ENCODE assay signal across 9 mouse cellular contexts in genomic region chr5:151056255-151056919, GRCm38 (mm10).
DNase-seq lines count a peak whose midpoint lies in the region; ATAC-seq lines count a peak whose summit lies in the region.
"Had no signal": no experiment of that assay in that cellular context is flagged by ENCODE, and none has a peak within 500 bp of the region (broad histone marks: within the 10 kb centered on the region; RNA-seq: fewer than 3 reads in every experiment).

No protein-coding gene starts in this region.

- DNase-seq in heart, postnatal 10 days, result no peak
- DNase-seq in midbrain, embryonic 11.5 days (ENCODE audit: low spot score, missing footprints), result no peak
- DNase-seq in intestine, embryonic 14.5 days (ENCODE audit: low spot score), result peak; percentile 61
- DNase-seq in adrenal gland, adult 8-10 months, result no peak
- no peak for DNase-seq in urinary bladder, postnatal 4 days (ENCODE audit: low spot score in 2 of 2)

- 21% methylated on average over 12 of the region's 12 CpGs for WGBS in heart, embryonic 14.5 days
- WGBS in midbrain, embryonic 12.5 days, result 74% methylated on average over 12 of the region's 12 CpGs
- WGBS in midbrain, embryonic 11.5 days, result 81% methylated on average over 12 of the region's 12 CpGs
- WGBS in intestine, embryonic 14.5 days, result 29% methylated on average over 12 of the region's 12 CpGs
- 40% methylated on average over 12 of the region's 12 CpGs for WGBS in stomach, embryonic 15.5 days

- peak overlapping the region; percentile 49 for H3K4me2 ChIP-seq in heart, embryonic 14.5 days (ENCODE audit: low read length)
- H3K4me2 ChIP-seq in midbrain, embryonic 12.5 days (replicated peaks), result no peak overlapping the region
- H3K4me2 ChIP-seq in midbrain, embryonic 11.5 days, result no peak overlapping the region
- H3K4me2 ChIP-seq in intestine, embryonic 14.5 days (ENCODE audit: low read length), result no peak overlapping the region
- no peak overlapping the region; the same call in 1 of the 2 replicates for H3K4me2 ChIP-seq in stomach, embryonic 15.5 days
- H3K4me2 ChIP-seq: limb, embryonic 13.5 days had no signal

- no peak; the same call in 1 of the 2 replicates for ATAC-seq in heart, embryonic 14.5 days (ENCODE audit: insufficient number of reproducible peaks, insufficient read depth, low FRiP score, low read depth)
- ATAC-seq in midbrain, embryonic 12.5 days (ENCODE audit: low FRiP score, low read depth), result no peak
- no peak for ATAC-seq in midbrain, embryonic 11.5 days (ENCODE audit: low FRiP score)
- no peak for ATAC-seq in intestine, embryonic 14.5 days (replicated peaks; ENCODE audit: low FRiP score, low TSS enrichment, low read depth)
- no peak for ATAC-seq in stomach, embryonic 15.5 days (ENCODE audit: insufficient read depth, low FRiP score, low read depth)

- intact Hi-C loops in heart, postnatal 10 days (cut with DNase I), result loop anchor here (5.0 kb wide), 1 partner anchor 311 kb away; no protein-coding TSS in a partner anchor

- peaks cover 3% of the 10 kb centered on the region for H3K9me3 ChIP-seq in heart, embryonic 14.5 days (ENCODE audit: control insufficient read depth, low read length)
- no peaks in the 10 kb centered on the region for H3K9me3 ChIP-seq in midbrain, embryonic 12.5 days
- H3K9me3 ChIP-seq in midbrain, embryonic 11.5 days (ENCODE audit: control insufficient read depth, low read length), result no peaks in the 10 kb centered on the region; the same call in 1 of the 2 replicates
- 0 out of 2 replicates have a peak, but pooled peaks cover 6% of the 10 kb centered on the region for H3K9me3 ChIP-seq in intestine, embryonic 14.5 days (ENCODE audit: control insufficient read depth, low read length)
- H3K9me3 ChIP-seq in stomach, embryonic 15.5 days, result no peaks in the 10 kb centered on the region

- no peaks in the 10 kb centered on the region for H3K27me3 ChIP-seq in heart, embryonic 14.5 days (ENCODE audit: control insufficient read depth, insufficient read depth, low read length)
- H3K27me3 ChIP-seq in midbrain, embryonic 12.5 days, result no peaks in the 10 kb centered on the region
- no peaks in the 10 kb centered on the region for H3K27me3 ChIP-seq in midbrain, embryonic 11.5 days (ENCODE audit: control insufficient read depth, insufficient read depth, low read length)
- no peaks in the 10 kb centered on the region for H3K27me3 ChIP-seq in intestine, embryonic 14.5 days (replicated peaks; ENCODE audit: control insufficient read depth, insufficient read depth, low read length)
- no peaks in the 10 kb centered on the region for H3K27me3 ChIP-seq in stomach, embryonic 15.5 days (replicated peaks)
- H3K27me3 ChIP-seq: limb, embryonic 13.5 days had no signal

- H3K4me3 ChIP-seq in heart, embryonic 14.5 days (ENCODE audit: control insufficient read depth in 1 of 2, insufficient read depth in 1 of 2, low read depth in 1 of 2, low read length in 2 of 2), result no peak overlapping the region
- H3K4me3 ChIP-seq in midbrain, embryonic 12.5 days, result no peak overlapping the region
- H3K4me3 ChIP-seq in midbrain, embryonic 11.5 days (ENCODE audit: low read depth, low read length), result no peak overlapping the region
- H3K4me3 ChIP-seq in intestine, embryonic 14.5 days (ENCODE audit: low read depth, low read length), result no peak overlapping the region
- H3K4me3 ChIP-seq in stomach, embryonic 15.5 days (replicated peaks), result no peak overlapping the region
- H3K4me3 ChIP-seq: limb, embryonic 13.5 days had no signal

- H3K36me3 ChIP-seq in heart, embryonic 14.5 days (ENCODE audit: control insufficient read depth, insufficient read depth, low read length), result peaks cover 15% of the 10 kb centered on the region; the same call in 1 of the 2 replicates
- H3K36me3 ChIP-seq in midbrain, embryonic 12.5 days, result no peaks in the 10 kb centered on the region
- H3K36me3 ChIP-seq in midbrain, embryonic 11.5 days (ENCODE audit: control insufficient read depth, insufficient read depth, low read length), result no peaks in the 10 kb centered on the region
- H3K36me3 ChIP-seq in intestine, embryonic 14.5 days (ENCODE audit: control insufficient read depth, insufficient read depth, low read length), result peaks cover 21% of the 10 kb centered on the region
- H3K36me3 ChIP-seq in stomach, embryonic 15.5 days, result peaks cover 10% of the 10 kb centered on the region

- H3K9ac ChIP-seq in heart, embryonic 14.5 days (ENCODE audit: low read length), result peak overlapping the region; percentile 13; the same call in 1 of the 2 replicates
- no peak overlapping the region for H3K9ac ChIP-seq in midbrain, embryonic 12.5 days (replicated peaks)
- H3K9ac ChIP-seq in midbrain, embryonic 11.5 days (ENCODE audit: low read length), result no peak overlapping the region
- H3K9ac ChIP-seq in intestine, embryonic 14.5 days (ENCODE audit: low read length), result no peak overlapping the region
- no peak overlapping the region for H3K9ac ChIP-seq in stomach, embryonic 15.5 days
- H3K9ac ChIP-seq: limb, embryonic 13.5 days had no signal

- peak overlapping the region; percentile 47 to 79 for H3K27ac ChIP-seq in heart, embryonic 14.5 days (replicated peaks in 1 of 2; ENCODE audit: control insufficient read depth in 1 of 2, insufficient read depth in 1 of 2, low read depth in 2 of 2, low read length in 2 of 2)
- H3K27ac ChIP-seq in midbrain, embryonic 12.5 days (replicated peaks), result peak overlapping the region; percentile 11; the same call in 1 of the 2 replicates
- H3K27ac ChIP-seq in midbrain, embryonic 11.5 days (ENCODE audit: low read depth, low read length), result no peak overlapping the region
- H3K27ac ChIP-seq in intestine, embryonic 14.5 days (ENCODE audit: low read depth), result peak overlapping the region; percentile 72
- H3K27ac ChIP-seq in stomach, embryonic 15.5 days, result peak overlapping the region; percentile 67
- H3K27ac ChIP-seq: limb, embryonic 13.5 days had no signal

- H3K4me1 ChIP-seq in heart, embryonic 14.5 days (ENCODE audit: control insufficient read depth in 2 of 2, insufficient read depth in 2 of 2, low read length in 2 of 2), result peaks cover 18 to 35% of the 10 kb centered on the region in 2 experiments
- peaks cover 10% of the 10 kb centered on the region; the same call in 1 of the 2 replicates for H3K4me1 ChIP-seq in midbrain, embryonic 12.5 days
- 0 out of 2 replicates have a peak, but pooled peaks cover 2% of the 10 kb centered on the region for H3K4me1 ChIP-seq in midbrain, embryonic 11.5 days (ENCODE audit: control insufficient read depth, insufficient read depth, low read length)
- H3K4me1 ChIP-seq in intestine, embryonic 14.5 days (replicated peaks; ENCODE audit: control insufficient read depth, insufficient read depth, low read length), result peaks cover 41% of the 10 kb centered on the region
- H3K4me1 ChIP-seq in stomach, embryonic 15.5 days, result peaks cover 12% of the 10 kb centered on the region; the same call in 1 of the 2 replicates
